Mouse (Mus musculus): ENCODE measurements around the gene Lrif1. TPM values are rescaled to one million over a fixed set of nuclear protein-coding genes. Genes with fewer than 3 reads are reported as not detected.
A peak's percentile ranks its signal among the peaks of the same experiment; 100 is the strongest.
"Not testable (repeated sequence)": the region's sequence is repeated elsewhere in the genome, so short reads cannot be mapped to it uniquely, and the experiment has no call there.

Gene Lrif1
- polyA plus RNA-seq (2015; fragmentation: Nextera tagmentation; extraction: Ambion mirVana) = 9.6 and 10.5 TPM in 2 replicates

- no peaks in the 10 kb centered on the region for H3K36me3 ChIP-seq (ENCODE audit: control insufficient read depth, insufficient read depth, low read length)
- peak within 1 kb of the TSS; percentile 61 for H3K4me2 ChIP-seq (replicated peaks; ENCODE audit: low read depth)
- H3K4me1 ChIP-seq (replicated peaks; ENCODE audit: control insufficient read depth, insufficient read depth) = no peaks in the 10 kb centered on the region
- H3K27me3 ChIP-seq (ENCODE audit: control insufficient read depth, insufficient read depth, low read length) = no peaks in the 10 kb centered on the region
- no peak for TF ChIP-seq CTCF (IDR thresholded peaks at IDR 0.05; ENCODE audit: low read depth)
- H3K9me3 ChIP-seq (ENCODE audit: control insufficient read depth, low read length) = no peaks in the 10 kb centered on the region
- H3K4me3 ChIP-seq (ENCODE audit: low read depth, low read length) = peak within 1 kb of the TSS; percentile 41
- under 1% methylated on average over 20 of the region's 20 CpGs for WGBS
- H3K9ac ChIP-seq (ENCODE audit: low read length) = peak within 1 kb of the TSS; percentile 64
- no peak within 1 kb of the TSS for H3K27ac ChIP-seq (replicated peaks)
- peak; percentile 76 for DNase-seq (ENCODE audit: low spot score)
- ATAC-seq (ENCODE audit: low FRiP score, low TSS enrichment) = peak; percentile 89
Observed at GRCm38 (mm10) chr3:106684830-106685229, at the start of gene Lrif1. TSS of gene Lrif1 (plus strand) at chr3:106684987.

GRCm38 (mm10) chr3:106672811-106673210 lies 12.0 kb upstream of the Lrif1 start:
- ATAC-seq (ENCODE audit: low FRiP score, low TSS enrichment); H3K27ac ChIP-seq (replicated peaks); H3K9ac ChIP-seq (ENCODE audit: low read length); H3K4me2 ChIP-seq (replicated peaks; ENCODE audit: low read depth); H3K4me1 ChIP-seq (replicated peaks; ENCODE audit: control insufficient read depth, insufficient read depth); H3K36me3 ChIP-seq (ENCODE audit: control insufficient read depth, insufficient read depth, low read length); H3K27me3 ChIP-seq (ENCODE audit: control insufficient read depth, insufficient read depth, low read length); DNase-seq (ENCODE audit: low spot score); H3K4me3 ChIP-seq (ENCODE audit: low read depth, low read length); H3K9me3 ChIP-seq (ENCODE audit: control insufficient read depth, low read length): not testable (repeated sequence)
- WGBS = 69% methylated on average over 14 of the region's 14 CpGs

- H3K9ac ChIP-seq (ENCODE audit: low read length) = peak overlapping the region; percentile 64
- no peak overlapping the region for H3K27ac ChIP-seq (replicated peaks)
- no peaks in the 10 kb centered on the region for H3K36me3 ChIP-seq (ENCODE audit: control insufficient read depth, insufficient read depth, low read length)
- TF ChIP-seq CTCF (IDR thresholded peaks at IDR 0.05; ENCODE audit: low read depth) (no peak), EP300 (optimal IDR thresholded peaks at IDR 0.05) (no peak)
- WGBS = 35% methylated on average over 1 of the region's 1 CpGs
- H3K27me3 ChIP-seq (ENCODE audit: control insufficient read depth, insufficient read depth, low read length) = no peaks in the 10 kb centered on the region
- no peaks in the 10 kb centered on the region for H3K9me3 ChIP-seq (ENCODE audit: control insufficient read depth, low read length)
- H3K4me1 ChIP-seq (replicated peaks; ENCODE audit: control insufficient read depth, insufficient read depth) = no peaks in the 10 kb centered on the region
- peak overlapping the region; percentile 61 for H3K4me2 ChIP-seq (replicated peaks; ENCODE audit: low read depth)
- DNase-seq (ENCODE audit: low spot score) (no peak), ATAC-seq (ENCODE audit: low FRiP score, low TSS enrichment) (no peak)
- H3K4me3 ChIP-seq (ENCODE audit: low read depth, low read length) = peak overlapping the region; percentile 41
Observed at GRCm38 (mm10) chr3:106685381-106685780, 594 bp downstream of the Lrif1 start.

- ATAC-seq (ENCODE audit: low FRiP score, low TSS enrichment) (peak; percentile 100), DNase-seq (ENCODE audit: low spot score) (peak; percentile 97)
- 2% methylated on average over 31 of the region's 31 CpGs for WGBS
- Histone ChIP-seq H3K36me3 (ENCODE audit: control insufficient read depth, insufficient read depth, low read length) (no peaks in the 10 kb centered on the region), H3K9me3 (ENCODE audit: control insufficient read depth, low read length) (no peaks in the 10 kb centered on the region), H3K4me3 (ENCODE audit: low read depth, low read length) (peak overlapping the region; percentile 69), H3K4me2 (replicated peaks; ENCODE audit: low read depth) (peak overlapping the region; percentile 62), H3K27me3 (ENCODE audit: control insufficient read depth, insufficient read depth, low read length) (no peaks in the 10 kb centered on the region), H3K4me1 (replicated peaks; ENCODE audit: control insufficient read depth, insufficient read depth) (no peaks in the 10 kb centered on the region), H3K27ac (replicated peaks) (peak overlapping the region; percentile 98), H3K9ac (ENCODE audit: low read length) (peak overlapping the region; percentile 70)
- TF ChIP-seq CTCF (IDR thresholded peaks at IDR 0.05; ENCODE audit: low read depth) (no peak), EP300 (optimal IDR thresholded peaks at IDR 0.05) (no peak)
Observed at GRCm38 (mm10) chr3:106721397-106722027, 36.7 kb downstream of the Lrif1 start.

- Histone ChIP-seq H3K27ac (replicated peaks) (peak overlapping the region; percentile 98), H3K4me2 (replicated peaks; ENCODE audit: low read depth) (peak overlapping the region; percentile 62), H3K9ac (ENCODE audit: low read length) (peak overlapping the region; percentile 70), H3K4me1 (replicated peaks; ENCODE audit: control insufficient read depth, insufficient read depth) (no peaks in the 10 kb centered on the region), H3K4me3 (ENCODE audit: low read depth, low read length) (peak overlapping the region; percentile 69), H3K36me3 (ENCODE audit: control insufficient read depth, insufficient read depth, low read length) (no peaks in the 10 kb centered on the region), H3K27me3 (ENCODE audit: control insufficient read depth, insufficient read depth, low read length) (no peaks in the 10 kb centered on the region), H3K9me3 (ENCODE audit: control insufficient read depth, low read length) (no peaks in the 10 kb centered on the region)
- WGBS = under 1% methylated on average over 33 of the region's 33 CpGs
- peak; percentile 91 for DNase-seq (ENCODE audit: low spot score)
- TF ChIP-seq CTCF (IDR thresholded peaks at IDR 0.05; ENCODE audit: low read depth) (peak; percentile 53), EP300 (optimal IDR thresholded peaks at IDR 0.05) (no peak)
- ATAC-seq (ENCODE audit: low FRiP score, low TSS enrichment) = peak; percentile 96
Observed at GRCm38 (mm10) chr3:106722028-106722945, 37.5 kb downstream of the Lrif1 start.

GRCm38 (mm10) chr3:106755898-106756297 lies 71.1 kb downstream of the Lrif1 start:
- Histone ChIP-seq H3K27me3 (ENCODE audit: control insufficient read depth, insufficient read depth, low read length) (no peaks in the 10 kb centered on the region), H3K4me2 (replicated peaks; ENCODE audit: low read depth) (no peak overlapping the region), H3K4me1 (replicated peaks; ENCODE audit: control insufficient read depth, insufficient read depth) (no peaks in the 10 kb centered on the region), H3K4me3 (ENCODE audit: low read depth, low read length) (no peak overlapping the region), H3K9me3 (ENCODE audit: control insufficient read depth, low read length) (no peaks in the 10 kb centered on the region), H3K36me3 (ENCODE audit: control insufficient read depth, insufficient read depth, low read length) (no peaks in the 10 kb centered on the region), H3K9ac (ENCODE audit: low read length) (no peak overlapping the region), H3K27ac (replicated peaks) (no peak overlapping the region)
- whole genome bisulfite sequencing = 66% methylated on average over 1 of the region's 1 CpGs
- TF ChIP-seq EP300 (optimal IDR thresholded peaks at IDR 0.05) (no peak), CTCF (IDR thresholded peaks at IDR 0.05; ENCODE audit: low read depth) (no peak)
- DNase-seq (ENCODE audit: low spot score) (no peak), ATAC-seq (ENCODE audit: low FRiP score, low TSS enrichment) (no peak)
